Mouse (Mus musculus) left cerebral cortex, adult 11 months (tissue): ENCODE measurements at regions not wholly inside any gene's neighbourhood (a gene's known extent, or its start where the extent isn't known, plus 50 kb on each side); places are given as distances from the start of the nearest gene placed in this dataset.
A peak's percentile ranks its signal among the peaks of the same experiment; 100 is the strongest.

Experiments used
- DNase-seq: peaks from one replicate; pipeline ENCODE4 v3.0.0; 2022; ENCODE audit warnings: low spot score

DNA sequence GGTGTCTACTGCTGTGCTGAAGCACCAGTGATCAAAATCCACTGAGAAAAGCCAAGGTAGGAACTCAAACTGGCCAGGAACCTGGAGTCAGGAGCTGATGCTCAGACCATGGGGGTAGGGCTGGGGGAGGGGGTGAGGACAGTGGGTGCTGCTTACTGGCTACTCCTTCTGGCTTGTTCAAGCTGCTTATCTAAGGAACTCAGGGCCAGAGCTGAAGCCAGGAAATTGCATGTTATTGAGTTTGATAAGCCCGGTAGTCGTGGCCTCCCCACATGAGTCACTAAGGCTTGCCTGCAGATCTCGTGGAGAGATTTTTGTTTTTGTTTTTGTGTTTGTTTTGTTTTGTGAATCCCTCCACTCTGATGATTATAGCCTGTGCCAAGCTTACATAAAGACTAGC, 65.9 kb downstream of the Tmem215 start:
- no peak for DNase-seq

DNA sequence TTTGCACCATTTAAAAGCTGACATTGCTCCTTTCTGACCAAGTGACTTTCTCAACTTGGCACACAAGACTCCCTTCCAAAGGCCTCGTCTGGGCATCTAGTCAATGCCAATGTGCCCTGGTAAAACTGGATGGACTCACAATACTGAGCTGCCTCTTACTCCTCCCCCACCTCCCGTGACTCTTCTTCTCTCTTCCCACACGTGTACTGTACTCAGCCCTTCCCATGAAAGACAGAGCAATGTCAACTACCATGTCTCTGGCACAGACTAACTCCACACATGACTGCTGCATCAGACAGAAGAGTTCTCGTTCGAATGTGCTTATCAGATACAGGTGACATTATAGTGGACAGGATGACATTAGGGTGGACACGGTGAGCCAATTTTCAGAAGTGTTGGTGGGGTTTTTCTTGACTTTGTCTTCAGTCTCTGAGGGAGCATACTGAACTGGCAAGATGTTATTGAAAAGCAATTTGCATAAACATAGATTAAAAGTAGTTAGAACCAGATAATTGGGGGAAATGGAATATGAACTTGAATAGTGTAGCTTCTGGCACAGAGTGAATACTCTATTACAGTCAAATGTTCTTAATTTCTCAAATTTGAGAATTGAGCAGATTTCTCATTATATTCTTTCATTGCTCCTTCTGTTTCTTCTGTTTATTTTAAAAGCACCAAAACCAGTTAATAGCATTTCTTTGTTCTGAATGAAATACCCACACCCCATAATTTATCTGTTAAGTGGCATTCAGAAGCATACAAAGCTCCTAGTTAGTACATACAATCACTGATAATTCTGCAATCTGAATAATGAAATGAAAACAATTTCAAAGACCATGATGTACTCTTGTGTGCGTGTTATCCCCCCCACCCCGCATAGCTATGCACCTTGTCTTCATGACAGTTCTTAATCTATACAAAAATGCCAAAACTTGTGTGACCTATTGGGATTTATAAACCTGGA, 71.4 kb downstream of the Tmem215 start:
- DNase-seq: no peak

DNA sequence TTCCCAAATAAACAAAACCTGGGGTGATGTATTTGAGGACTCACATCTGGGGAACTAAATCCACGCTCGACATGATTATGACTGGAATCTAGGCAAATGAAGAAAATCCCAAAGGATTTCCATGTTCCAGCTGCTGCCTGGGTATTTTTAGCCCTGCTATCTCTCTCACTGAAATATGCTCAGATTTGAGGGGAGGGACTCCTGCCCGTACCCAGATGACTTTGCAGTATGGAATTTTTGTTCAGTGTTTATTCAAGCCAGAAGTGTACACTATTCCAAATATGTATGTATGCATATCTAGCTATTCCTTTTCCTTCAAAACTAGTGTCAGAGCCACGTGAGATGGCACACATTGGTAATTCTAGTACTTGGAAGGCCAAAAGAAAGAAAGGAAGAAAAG, 72.1 kb downstream of the Tmem215 start:
- DNase-seq: no peak

DNA sequence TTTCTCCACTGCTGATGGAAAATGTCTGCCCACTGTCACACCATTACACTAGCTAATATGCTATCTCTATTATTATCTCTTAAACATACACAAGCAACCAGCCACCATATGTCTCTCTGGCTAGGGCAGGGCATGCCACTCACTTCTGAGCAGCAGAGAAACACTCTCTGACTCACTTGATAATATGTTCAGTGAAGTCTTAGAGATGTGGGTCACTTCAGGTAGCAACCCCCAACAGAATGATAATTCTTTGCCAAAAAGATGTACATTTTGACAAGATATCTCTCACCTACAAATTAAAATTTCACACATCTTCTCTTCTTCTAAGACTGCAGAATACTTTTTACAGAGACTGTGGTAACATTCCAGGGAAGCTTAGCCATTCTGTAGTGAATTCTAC, 72.8 kb downstream of the Tmem215 start:
- peak; percentile 12 for DNase-seq

DNA sequence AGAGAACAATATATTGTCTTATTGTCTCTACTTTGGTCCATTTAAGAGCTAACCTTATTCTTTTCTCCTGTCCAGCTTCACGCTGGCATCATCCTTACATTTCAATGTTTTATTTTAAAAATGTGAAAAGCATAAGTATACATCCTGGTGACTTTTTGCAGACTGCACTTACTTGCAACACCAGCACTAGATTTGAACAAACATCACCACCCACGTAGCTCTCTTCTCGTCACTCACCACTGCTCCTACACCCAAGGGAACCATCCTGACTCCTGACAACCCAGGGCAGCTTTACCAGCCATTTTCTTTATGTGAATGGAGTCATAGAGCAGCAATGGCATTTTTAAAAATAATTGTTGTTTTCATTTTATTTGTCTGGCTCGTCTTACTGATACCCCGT, 73.7 kb downstream of the Tmem215 start:
- DNase-seq: peak; percentile 14

DNA sequence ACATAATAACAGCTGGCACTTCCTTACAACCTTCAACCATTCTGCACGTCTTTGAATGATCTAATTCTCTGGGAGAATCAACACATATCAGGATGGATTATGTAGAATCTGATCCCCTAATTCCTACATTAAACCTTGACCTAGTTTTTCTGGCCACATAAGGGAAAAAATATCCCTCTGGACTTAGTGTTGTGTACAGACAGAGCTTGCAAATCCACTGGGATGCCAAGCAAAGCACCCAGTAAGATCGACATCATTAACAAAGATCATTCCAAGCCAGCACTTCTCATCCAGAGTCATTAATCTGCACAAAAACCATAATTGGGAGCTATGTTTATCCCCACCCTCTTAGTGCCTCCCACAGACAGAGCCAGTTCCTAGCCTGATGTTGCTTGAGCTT, 87.8 kb downstream of the Tmem215 start:
- DNase-seq: no peak

DNA sequence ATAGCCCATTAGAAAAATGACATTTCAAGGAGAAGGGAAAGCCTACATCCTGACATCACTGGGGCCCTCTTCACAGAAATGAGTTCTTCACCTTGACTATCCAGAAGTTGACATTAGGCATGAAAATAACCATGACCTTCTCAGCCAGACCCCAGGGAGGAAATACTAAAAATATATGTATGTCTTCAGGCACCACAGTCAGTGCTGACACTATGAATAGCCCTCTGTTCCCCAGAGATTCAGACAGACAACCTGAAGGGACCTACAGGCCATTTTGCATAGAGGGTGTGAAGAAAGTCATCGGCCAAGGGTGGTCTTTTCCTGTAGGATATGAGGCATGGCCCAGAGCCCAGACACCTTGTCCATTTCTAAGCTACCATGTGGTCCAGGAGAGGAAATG, 101.3 kb downstream of the Tmem215 start:
- DNase-seq: no peak

DNA sequence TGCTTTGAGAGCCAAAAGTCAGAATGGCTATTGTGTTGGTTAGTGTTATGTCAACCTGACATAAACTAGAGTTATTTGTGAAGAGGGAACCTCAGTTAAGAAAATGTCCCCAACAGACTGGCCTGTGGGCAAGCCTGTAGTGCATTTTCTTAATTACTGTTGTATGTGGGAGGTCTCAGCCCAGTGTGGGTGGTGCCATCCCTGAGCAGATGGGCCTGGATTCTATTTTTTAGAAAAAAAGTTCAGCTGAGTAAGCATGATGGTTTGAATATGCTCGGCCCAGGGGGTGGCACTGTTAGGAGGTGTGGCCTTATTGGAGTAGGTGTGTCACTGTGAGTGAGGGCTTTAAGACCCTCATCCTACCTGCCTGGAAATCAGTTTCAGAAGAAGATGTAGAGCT, 104.0 kb downstream of the Tmem215 start:
- no peak for DNase-seq

DNA sequence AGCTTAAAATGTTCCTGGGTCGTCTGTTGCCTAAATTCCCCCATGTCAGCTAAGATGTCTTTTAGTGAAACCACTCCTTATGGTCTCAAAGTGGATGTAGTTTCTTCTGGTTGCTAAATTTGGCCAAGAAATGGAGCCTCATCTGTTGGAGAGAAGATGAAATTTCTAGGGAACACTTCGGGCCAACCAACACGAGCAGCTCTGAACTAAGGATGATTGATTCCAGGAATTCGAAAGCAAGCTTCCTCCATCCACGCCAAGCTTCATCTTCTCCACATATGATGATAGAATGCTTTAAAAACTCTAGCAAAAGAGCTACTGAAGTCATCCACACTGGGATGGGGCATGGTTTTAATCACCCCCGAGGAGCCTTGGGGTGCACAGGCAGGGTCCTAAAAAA, 112.5 kb downstream of the Tmem215 start:
- no peak for DNase-seq

DNA sequence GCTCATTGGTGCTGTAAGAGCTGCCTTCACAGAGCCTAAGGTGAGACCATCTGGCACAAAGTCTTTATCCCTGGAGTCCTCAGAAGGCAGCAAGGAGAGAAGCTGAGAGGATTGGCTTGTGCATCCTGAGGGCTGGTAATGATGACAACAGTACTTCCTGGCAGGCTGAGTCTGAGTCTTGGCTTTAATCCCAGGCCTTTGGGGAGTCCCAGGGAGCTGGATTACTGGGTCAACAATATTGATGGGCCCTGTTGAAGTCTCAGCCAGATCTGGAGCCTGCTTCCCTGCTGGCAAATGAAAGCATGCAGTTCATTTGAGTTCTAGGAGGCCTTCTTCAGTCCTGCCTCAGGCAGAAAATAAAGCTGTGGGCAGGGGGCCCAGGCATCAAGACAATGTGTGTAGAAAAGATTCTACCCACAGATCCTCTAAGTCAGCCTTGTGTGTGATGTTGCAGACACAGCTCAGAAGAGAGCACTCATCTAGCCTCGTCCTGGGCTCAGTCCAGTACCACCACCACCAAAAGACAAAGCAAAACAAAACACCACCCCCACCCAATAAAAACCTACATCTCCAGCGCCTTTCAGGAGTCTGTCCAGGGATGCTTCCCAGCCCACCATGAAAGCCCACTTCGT, 113.1 kb downstream of the Tmem215 start:
- DNase-seq: peak; percentile 11

DNA sequence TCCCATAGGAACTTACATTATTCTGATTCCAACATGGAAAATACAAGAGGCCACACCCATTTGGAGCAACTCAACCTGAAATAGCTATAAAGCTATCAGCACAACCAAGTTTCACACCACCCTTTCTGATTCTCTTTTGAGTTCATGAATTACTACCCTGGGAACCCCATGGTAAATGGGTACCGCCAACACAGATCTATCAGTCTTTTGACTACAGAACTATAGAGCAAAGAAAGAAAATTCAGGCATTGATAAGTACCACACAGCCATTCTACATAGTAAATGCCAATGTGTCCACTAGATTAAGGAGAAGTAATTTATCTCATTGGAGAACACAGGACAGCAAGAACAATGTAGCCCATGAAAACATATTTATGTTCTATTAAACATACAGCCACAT, 114.1 kb downstream of the Tmem215 start:
- no peak for DNase-seq

DNA sequence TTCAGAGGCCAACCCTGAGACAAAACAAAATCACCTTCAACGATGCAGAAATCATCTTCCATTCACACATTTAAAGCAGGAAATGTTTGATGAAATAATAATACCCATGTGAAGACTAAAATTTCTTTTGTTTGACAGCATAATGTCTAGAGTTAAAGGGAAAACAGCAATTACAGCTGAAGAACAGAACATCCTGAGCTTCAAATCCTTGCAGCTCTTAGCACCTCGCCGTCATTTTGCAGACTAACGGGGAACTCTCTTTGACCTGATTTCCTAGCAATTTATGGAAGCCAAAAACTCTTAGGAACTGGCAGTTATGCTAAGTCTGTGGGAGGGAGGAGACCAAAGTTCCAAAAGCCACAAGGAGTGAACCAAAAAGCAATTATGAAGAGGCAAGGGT, 115.3 kb downstream of the Tmem215 start:
- DNase-seq: peak; percentile 8

DNA sequence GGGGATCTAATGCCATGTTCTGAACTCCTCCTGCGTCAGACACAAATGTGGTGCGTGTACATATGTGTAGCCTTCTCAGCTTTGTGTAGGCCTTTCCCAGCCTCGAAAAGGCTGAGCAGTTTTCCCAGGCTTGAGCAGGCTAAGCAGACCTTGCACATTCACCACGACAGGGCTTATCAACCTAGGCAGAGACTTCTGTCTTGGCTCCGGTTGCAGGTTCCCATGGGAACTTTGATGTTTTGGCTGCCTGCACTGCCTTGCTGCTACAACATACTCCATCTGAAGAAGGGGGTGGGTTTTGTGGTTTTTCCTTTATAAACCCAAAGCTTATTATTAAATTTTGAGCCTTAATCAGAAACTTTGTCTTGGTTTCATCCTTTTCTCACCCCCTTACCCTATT, 109.2 kb downstream of the Aptx start:
- DNase-seq: no peak

DNA sequence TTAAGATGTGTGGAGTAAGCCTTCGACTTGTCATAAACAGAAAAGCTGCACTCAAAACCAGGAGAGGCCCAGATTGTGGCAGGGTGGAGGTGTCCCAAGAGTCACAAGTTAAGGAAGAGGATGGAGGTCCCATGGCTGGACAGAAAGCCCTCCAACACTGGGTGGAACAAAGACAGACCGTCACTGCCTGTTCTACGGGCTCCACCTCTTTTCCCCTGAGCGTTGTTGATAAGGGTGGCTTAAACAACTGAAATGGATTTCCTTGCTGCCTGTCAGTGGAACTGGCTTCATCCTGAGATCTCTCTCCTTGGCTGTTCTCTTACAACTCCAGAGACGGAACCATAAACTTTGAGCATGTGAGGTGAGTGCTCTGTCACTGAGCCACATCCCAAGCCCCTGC, 78.0 kb downstream of the Aptx start:
- DNase-seq: no peak

DNA sequence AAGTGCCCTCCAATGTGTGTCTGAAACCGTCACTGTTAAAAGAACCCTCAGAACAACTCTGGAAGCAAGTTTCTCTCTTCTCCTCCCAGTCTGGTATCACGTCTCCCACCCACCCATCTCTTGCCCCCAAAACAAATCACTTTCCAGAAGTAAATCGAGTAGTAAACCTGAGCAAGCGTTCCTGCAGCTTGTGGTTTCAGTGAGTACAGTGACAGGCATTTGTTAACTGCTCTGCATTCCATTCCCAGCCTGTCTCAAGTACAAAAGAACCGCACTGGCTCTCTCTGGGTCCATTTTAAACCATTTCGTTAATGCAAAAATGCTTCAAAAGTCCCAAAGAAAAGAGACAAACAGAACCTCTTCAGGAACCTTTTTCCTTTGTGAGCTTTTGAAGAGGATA, 77.1 kb downstream of the Aptx start:
- no peak for DNase-seq
